Mouse (Mus musculus) left cerebral cortex, postnatal 36 days (tissue): ENCODE data around the gene Tsc22d4. TPM values are rescaled to one million over a fixed set of nuclear protein-coding genes. Genes with fewer than 3 reads are reported as not detected.
"Not testable (repeated sequence)": the region's sequence is repeated elsewhere in the genome, so short reads cannot be mapped to it uniquely, and the experiment has no call there.

Experiments
- DNase-seq, 2 experiments: peaks; one replicate each; pipeline ENCODE4 v3.0.0; 2021 to 2022; ENCODE audit warnings: low spot score in 2 of 2, mixed read lengths in 1 of 2
- intact Hi-C: fragments of 180-260 bp; cut with DNase I; formaldehyde crosslinking; loops from one replicate; pipeline ENCODE4 v1.15.1; 2025
- total RNA-seq, 2 experiments: library from RNA; stranded (reverse); gene quantifications; 2 replicates each; pipeline ENCODE4 v1.2.3; 2021

Gene Tsc22d4
- total RNA-seq, 2 experiments from 2014 or later = 166 to 203 TPM

GRCm38 (mm10) chr5:137740506-137740905 lies 5.0 kb upstream of the Tsc22d4 start:
- DNase-seq = no peak
- intact Hi-C loops = loop anchor here (5.0 kb wide), 1 partner anchor 83 kb away; no protein-coding TSS in a partner anchor

- intact Hi-C loops = loop anchor here (5.0 kb wide), 1 partner anchor 84 kb away; no protein-coding TSS in a partner anchor
These were observed 4.3 kb upstream of the Tsc22d4 start, which contains the start of gene Nyap1 for GRCm38 (mm10) chr5:137741023-137741931. Gene Nyap1 (minus strand): TSS chr5:137741607.

DNA sequence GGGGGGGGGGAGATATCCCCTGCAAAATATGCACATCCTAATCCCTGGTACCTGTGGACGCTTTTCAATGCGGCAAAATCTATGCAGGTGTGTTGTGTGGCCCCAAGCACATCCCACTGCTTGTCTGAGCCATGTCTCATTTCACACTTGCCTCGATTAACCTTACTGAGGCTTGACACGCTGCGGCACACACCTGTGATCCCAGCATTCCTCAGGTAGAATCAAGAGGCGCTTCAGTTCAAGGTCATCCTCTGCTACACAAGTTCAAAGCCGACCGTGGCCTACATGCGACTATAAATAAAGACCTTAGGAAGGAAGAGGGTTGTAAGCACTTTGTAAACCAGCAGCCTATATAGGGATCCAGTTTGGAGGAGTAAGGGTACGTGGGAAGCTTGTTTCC lies 3.5 kb upstream of the Tsc22d4 start:
- no peak for DNase-seq
- intact Hi-C loops = loop anchor here (5.0 kb wide), 1 partner anchor 85 kb away; no protein-coding TSS in a partner anchor

More at GRCm38 (mm10) chr5:137741023-137741931, 4.3 kb upstream of the Tsc22d4 start, which contains the start of gene Nyap1:
- peak; percentile 82 to 83 for DNase-seq

DNA sequence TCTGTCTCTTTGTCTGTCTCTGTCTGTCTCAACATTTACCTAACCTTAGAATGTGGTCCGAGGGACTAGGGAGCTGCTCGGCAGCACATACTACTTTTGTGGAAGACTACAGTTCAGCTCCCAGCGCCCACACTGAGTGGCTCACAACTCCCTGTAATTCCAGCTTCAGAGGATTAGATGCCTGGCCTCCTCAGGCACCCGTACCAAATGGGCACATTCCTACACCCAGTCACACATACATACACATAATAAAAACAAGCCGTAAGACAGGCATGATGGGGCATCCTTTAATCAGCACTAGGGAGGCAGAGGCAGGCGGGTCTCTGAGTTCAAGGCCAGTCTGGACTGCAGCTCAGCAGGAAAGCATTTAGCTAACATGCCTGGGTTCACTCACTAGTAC lies 2.7 kb upstream of the Tsc22d4 start:
- DNase-seq = no peak
- intact Hi-C loops = loop anchor here (5.0 kb wide), 1 partner anchor 86 kb away; no protein-coding TSS in a partner anchor

GRCm38 (mm10) chr5:137744197-137744596 lies 1.3 kb upstream of the Tsc22d4 start:
- intact Hi-C loops = loop anchor here (5.0 kb wide), 1 partner anchor 87 kb away; no protein-coding TSS in a partner anchor
- no peak for DNase-seq

DNA sequence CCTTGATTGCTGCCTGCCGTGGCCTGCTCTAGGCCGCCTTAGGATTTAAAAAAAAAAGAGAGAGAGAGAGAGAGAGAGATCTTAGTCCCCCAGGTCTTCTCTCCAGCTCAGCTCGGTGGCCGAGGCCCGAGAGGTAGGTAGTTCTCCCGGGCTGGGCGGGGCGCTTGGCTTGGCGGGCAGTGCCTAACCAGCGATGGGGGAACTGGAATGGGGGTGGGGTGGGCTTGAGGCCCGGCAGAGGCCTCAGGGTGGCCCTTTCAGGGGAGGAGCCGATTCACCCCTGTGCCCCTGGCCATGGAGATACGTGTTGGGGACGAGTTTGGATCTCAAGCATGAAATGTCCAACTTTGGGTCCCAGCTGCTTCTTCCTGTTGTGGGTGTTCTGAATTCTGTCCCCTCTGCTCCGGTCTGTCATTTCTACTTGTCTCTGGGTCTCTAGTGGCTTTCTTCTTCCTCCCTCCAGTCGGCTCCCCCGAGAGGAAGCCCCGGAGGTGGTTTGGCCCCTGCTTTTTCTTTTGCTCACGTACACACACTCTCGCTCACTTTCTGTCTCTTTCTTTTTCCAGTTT lies 836 bp downstream of the Tsc22d4 start:
- no peak for DNase-seq
- intact Hi-C loops = loop anchor here (5.0 kb wide), 1 partner anchor 214 kb away; the partner anchor contains the start of genes Epo and Gnb2

GRCm38 (mm10) chr5:137746851-137747325 lies 1.4 kb downstream of the Tsc22d4 start:
- intact Hi-C loops = loop anchor here (5.0 kb wide), 1 partner anchor 215 kb away; the partner anchor contains the start of genes Epo and Gnb2
- DNase-seq = no peak

DNA sequence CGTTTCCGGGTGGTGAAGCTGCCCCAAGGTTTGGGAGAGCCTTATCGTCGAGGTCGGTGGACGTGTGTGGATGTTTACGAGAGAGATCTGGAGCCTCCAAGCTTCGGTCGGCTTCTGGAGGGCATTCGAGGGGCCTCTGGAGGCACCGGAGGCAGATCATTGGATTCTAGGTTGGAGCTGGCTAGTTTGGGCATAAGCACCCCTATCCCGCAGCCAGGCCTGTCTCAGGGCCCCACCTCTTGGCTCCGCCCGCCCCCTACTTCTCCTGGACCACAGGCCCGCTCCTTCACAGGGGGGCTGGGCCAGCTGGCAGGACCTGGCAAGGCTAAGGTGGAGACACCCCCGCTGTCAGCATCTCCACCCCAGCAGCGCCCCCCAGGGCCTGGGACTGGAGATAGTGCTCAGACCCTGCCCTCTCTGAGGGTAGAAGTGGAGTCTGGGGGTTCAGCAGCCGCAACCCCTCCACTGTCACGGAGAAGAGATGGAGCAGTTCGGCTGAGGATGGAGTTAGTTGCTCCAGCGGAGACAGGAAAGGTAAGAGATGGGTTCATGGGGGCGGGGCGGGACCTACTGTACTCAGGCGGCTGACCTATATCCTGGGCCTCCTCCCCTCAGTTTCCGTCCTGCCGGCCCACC lies 1.9 kb downstream of the Tsc22d4 start:
- intact Hi-C loops = loop anchor here (5.0 kb wide), 1 partner anchor 215 kb away; the partner anchor contains the start of genes Epo and Gnb2
- no peak for DNase-seq

DNA sequence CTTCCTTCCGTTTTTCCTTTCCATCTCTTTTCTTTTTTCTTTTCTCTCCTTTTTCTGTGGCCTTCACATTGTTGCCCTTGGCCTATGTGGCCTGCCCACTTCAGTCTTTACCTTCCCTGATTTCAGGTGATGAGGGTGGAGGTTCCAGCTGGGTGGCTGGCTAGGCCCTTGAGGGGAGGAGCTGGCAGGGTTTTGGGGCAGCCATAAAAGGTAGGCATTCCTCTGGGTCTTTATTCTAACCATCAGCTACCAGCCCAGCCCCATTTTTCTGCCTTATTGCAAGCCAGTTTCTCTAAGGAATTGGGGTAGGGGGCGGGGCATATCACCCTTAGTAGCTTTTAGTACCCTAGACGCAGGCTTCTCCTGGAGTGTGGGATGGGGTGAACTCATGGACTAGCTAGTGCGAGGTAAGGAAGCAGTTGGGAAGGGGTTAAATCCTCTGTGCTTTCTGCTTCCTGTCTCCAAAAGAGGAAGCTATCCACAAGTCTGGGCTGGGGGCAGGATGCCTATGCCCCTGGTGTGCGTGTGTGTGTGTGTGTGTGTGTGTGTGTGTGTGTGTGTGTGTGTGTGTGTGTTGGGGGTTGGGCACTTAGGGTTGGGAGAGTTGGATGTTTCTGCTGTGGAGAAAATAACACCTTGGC lies 2.7 kb downstream of the Tsc22d4 start:
- no peak for DNase-seq
- intact Hi-C loops = loop anchor here (5.0 kb wide), 1 partner anchor 216 kb away; the partner anchor contains the start of genes Epo and Gnb2

GRCm38 (mm10) chr5:137749196-137749836 lies 3.8 kb downstream of the Tsc22d4 start:
- DNase-seq = no peak
- intact Hi-C loops = loop anchor here (5.0 kb wide), 1 partner anchor 217 kb away; the partner anchor contains the start of genes Epo and Gnb2

GRCm38 (mm10) chr5:137750212-137750611 lies 4.7 kb downstream of the Tsc22d4 start:
- DNase-seq, intact Hi-C loops: not testable (repeated sequence)

- no peak for DNase-seq
- intact Hi-C loops = no loop called here
These were observed 5.8 kb downstream of the Tsc22d4 start for GRCm38 (mm10) chr5:137751221-137751887.

- intact Hi-C loops = no loop called here
- no peak for DNase-seq
These were observed 6.5 kb downstream of the Tsc22d4 start for GRCm38 (mm10) chr5:137751988-137752387.

DNA sequence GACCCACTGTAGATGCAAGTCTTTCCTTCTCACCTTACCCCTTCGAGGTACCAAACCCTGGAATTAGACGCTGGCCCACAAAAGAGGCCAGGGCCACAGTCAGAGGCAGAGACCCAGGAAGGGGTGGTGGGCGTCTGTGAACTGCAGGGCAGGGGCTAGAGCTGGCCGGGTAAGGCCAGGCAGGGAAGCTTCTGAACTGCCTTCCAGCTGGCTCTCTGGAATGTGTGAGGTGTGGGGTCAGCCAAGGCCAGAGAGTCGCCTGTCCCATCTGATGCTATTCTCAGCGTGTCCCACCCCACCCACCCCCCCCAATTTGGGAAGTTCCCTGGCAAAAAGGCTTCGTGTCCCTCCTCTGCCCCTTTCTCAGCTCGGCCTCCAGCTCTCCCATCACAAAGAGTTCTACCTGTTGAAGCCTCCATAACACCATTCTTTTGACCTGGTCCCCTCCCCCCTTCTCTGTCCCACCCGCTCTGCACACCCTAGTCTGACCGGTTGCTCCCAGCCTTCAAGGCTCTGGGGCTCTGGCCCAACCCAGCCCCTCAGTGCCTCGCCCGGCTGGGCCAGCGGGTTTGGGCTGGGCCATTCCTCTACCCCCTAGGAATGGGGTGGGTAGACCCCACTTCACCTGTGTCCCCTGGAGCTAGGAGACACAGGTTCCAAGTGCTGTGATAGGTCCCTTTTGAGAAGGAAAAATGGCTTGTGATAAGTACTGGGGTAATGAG lies 7.7 kb downstream of the Tsc22d4 start:
- intact Hi-C loops = no loop called here
- DNase-seq = no peak

DNA sequence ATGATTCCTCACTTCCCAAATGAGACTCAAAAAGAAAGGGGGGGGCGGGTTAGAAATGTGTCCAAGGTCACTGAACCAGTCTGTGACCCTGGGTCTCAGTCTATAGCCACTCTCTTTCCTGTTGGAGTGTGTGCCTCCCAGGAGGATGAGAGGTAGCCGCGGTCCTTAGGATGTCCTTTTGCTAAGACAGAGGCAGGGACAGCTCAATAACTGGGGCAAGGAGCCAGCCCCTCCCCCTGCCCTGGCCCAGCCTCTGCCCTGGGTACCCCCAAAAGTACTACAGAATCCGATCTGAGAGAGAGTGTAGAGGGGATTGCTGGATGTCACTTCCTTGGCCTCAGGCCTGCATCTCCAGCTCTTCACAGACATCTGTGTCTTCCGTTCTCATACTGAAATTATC lies 9.9 kb downstream of the Tsc22d4 start:
- intact Hi-C loops = no loop called here
- no peak for DNase-seq

- no peak for DNase-seq
- intact Hi-C loops = no loop called here
These were observed 10.6 kb downstream of the Tsc22d4 start for GRCm38 (mm10) chr5:137756106-137756505.
